Mouse (Mus musculus): ENCODE data around the gene Nrip1.

The Nrip1 gene

DNA sequence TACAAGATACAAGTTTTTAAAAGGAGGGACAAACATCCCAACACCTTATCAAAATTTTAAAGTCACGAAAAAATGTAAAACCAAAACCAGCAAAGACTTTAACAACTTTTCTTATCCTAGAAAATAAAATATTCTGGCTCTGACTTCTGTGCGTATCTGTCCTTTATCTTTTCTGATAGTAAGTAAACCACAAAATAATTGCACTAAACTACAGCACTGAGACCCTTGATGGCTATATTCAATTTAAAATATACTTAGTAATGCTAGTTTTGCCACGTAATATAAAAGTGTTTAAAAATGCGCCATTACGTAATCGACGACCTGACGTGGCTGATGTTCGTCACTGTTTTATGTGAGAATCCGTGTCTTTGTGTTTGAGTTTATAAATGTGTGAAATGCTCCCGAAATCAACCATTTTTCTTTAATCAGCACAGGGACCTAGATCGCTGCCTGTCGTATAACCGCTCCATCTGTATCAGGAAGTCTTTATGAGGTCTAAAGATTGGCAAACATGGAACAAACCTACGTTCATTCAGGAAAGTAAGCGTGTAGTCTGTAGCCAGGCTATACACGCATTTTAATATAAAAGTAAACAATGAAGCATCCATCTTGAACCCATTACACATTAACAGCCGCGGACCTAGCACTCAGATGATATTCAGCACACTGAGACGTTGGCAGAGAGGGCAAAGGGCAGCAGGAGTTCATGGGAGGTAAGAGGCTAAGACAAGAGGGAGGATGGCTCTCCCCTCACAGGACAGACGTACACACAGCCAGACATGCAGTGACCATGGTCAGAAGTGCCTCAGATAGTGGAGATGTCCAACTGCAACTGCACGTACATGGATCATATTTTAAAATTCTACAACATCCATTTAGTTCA lies 56.4 kb downstream of the Nrip1 start:
- no peak for DNase-seq (ENCODE audit: extremely low spot score)

DNA sequence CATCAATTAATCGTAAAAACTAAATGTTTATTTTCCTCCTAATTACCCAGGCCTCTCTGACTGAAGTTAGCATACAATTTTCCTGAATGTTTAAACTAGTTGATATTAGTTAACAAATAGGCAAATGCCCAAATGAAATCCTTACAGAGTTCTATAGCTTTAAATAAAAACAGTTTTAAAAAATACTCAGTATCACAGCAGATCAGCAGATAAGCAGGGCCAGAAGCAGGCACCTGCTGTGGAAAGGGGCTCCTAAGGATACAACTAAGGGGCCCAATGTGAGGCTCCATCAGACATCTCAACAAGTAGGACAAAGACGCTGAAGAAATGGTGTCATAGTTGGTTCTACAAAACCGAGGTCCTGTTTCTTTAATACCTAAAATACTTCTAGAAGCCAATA lies 58.0 kb downstream of the Nrip1 start:
- no peak for DNase-seq (ENCODE audit: extremely low spot score)

DNA sequence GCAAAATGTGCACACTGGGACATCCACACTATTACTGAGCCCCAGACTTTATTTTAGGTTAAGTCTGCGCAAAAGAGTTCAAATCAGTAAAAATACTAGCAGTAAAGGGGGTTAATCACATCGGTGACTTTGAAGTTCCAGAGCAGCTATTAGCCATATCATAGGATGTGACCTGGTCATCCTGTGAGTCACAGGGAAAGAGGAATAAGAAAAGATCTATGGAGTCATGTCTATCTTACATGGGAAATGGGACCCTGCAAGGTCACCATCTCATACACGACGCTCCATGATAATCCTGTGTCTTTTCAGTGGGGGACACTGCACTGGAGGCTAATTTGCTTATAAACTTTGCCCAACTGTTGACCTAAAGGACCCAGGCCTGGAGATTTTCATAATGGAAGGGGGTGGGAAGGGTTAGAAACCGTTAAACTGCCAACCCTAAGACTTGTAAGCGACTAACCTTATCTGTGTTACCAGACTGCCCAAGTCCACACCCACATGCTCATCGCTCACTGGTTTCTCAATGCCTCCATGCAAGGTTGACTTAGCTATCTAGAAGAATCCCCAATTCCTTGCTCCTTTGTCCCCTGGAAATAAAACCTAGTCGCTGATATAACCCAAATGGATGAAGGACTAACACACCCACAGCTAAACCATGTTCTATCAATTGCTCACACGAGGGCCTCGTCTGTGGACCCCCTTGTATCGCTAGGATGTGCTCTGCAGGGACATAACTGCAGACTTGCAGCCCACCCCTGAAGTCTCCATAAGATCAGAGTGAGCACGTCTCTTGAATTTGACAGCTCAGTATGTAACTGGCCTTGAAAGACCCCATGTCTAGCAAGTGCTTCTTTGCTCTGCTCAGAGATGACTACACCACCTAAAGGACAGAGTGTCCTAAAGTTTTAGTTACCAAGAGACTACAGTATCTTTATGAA lies 59.3 kb downstream of the Nrip1 start:
- no peak for DNase-seq (ENCODE audit: extremely low spot score)

DNA sequence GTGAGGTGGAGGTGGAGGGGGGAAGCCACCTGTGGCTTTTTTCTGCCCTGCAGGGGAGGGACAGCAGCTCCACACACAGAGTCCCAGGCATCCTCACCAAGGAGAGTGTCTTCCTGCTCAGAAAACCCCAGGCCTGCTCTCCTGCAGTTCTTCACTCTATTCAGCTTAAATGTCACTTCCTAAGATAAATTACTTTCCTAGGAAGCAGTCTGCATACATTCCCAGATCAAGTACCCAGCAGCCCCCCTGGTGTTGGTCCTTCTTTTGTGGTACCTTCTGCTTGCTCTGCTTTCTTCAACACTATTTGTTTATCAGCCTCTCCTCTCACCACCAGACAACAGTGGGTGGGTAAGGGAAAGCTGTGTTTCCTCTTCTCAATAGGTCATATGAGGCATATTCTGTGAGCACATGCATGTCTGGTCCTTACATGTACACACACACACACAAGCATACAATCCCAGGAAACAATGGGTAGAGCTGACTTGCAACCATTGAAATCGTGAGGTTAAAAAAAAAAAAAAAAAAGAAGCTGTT lies 60.7 kb downstream of the Nrip1 start:
- DNase-seq (ENCODE audit: extremely low spot score) = no peak

DNA sequence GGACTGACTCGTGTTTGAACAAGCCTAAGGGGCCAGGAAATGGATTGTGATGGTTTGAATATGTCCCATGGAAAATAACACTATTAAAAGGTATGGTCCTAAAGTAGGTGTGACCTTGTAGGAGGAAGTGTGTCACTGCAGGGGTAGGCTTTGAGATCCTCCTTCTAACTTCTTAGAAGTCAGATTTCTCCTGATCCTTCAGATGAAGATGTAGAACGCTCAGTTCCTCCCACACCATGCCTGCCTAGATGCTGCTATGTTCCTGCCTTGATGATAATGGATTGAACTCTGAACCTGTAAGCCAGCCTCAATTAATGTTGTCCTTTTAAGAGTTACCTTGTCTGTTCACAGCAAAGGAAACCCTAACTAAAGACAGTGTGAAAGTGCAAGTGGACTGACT lies 62.8 kb downstream of the Nrip1 start:
- DNase-seq (ENCODE audit: extremely low spot score) = no peak

DNA sequence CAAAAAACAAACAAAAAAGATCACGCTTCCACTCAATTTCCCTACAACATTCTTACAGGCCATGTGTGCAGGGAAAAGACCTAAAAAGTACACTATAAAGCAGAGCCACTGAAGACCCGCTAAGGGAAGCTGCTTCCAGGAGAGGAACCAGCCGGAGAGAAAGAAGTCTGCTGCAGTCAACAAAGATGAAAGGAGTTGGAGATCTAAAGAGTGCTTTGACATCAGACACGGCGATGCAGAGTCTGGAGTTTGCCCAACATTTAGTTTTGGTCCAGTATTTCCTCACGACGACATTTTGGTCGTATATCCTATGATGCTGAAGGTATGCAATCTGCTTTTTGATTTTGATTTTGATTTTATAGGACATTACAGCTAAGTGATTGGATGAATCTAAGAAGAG lies 63.3 kb downstream of the Nrip1 start:
- DNase-seq (ENCODE audit: extremely low spot score) = no peak

DNA sequence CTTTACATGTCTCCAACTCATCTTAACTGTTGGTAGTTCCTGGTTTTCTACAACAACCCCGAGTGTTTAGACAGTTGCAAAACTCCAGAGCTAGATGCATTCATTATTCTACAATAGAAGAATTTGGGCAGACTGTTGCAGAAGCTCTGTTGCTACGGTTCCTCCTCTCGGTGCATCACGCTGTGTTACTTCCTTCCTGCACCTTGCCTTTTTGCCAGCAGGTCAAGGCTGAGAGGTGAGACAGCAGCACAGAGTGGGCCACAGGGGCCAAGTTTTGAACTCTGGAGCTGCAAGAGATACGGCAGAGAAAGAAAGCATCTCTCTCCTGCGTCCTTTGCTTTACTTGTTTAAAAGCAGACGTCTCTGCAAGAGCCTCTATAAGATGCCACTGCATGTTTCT lies 64.3 kb downstream of the Nrip1 start:
- no peak for DNase-seq (ENCODE audit: extremely low spot score)

DNA sequence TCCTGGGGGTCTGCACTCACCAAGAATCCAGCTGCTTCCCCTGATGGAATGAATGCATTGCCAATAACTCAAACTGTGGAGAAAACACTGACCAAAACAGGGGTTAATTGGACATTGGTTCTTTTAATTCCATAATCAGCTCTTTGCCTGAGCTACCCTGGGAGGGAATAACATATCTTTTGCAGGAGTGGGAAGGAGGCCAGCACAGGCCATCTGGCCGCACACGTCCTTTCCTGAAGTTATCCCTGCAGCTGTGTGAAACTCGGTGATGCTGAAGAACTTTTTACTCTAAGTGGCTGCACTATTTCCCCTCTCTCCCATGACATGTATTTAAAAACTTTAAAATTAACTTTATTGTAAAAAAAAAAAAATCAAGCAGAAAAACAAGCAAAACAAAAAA lies 66.6 kb downstream of the Nrip1 start:
- DNase-seq (ENCODE audit: extremely low spot score) = no peak

DNA sequence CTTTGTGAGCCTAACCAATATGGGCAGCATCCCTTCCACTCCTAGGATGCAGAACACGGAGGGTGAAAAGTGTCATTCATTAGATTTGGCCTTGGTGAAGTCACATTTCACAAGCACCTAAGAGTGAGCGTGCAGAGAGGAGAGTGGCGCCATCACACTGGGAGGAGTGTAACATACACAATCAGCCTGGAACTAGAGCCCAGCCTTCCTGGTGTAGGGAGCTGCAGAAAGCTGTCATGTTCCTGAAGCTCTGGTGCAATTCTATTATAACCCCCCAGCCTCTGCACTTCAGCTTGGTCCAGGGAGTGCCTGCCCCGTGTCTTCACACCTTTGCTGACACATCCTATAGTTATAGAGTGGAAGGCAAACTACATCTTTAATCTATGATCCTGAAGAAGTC lies 67.2 kb downstream of the Nrip1 start:
- DNase-seq (ENCODE audit: extremely low spot score) = no peak

DNA sequence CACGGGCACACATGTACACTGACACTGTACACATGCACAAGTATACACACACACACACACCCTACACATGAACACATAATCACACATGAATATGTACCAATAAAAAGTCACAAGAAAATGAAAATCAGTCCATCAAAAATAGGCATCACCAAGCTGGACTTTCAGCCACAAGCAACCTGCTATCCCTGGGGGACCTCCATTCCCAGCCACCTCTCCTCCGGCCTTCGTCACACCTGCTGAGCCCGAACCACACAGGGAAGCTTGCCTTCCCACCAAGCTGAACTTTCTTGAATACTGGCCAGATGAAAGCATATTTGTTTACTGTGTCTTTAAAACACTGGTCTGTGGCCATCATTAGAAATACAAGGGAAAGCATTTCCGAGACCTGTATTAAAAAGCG lies 70.2 kb downstream of the Nrip1 start:
- DNase-seq (ENCODE audit: extremely low spot score) = no peak

DNA sequence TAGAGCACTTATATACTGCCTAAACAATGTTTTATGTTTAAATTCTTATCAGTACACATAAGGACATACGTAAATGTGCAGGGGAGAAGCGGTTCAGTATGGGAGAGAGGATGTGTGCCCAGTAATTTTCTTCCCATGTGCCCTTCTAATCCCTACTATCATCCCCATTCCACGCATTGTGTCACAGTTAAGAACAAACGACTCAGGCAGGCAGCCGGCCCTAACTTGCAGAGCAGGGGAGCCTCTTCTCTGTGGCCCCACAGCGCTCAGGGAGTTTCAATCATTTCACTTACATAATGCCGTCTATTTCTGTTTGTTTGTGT lies 71.9 kb downstream of the Nrip1 start:
- DNase-seq (ENCODE audit: extremely low spot score) = no peak

DNA sequence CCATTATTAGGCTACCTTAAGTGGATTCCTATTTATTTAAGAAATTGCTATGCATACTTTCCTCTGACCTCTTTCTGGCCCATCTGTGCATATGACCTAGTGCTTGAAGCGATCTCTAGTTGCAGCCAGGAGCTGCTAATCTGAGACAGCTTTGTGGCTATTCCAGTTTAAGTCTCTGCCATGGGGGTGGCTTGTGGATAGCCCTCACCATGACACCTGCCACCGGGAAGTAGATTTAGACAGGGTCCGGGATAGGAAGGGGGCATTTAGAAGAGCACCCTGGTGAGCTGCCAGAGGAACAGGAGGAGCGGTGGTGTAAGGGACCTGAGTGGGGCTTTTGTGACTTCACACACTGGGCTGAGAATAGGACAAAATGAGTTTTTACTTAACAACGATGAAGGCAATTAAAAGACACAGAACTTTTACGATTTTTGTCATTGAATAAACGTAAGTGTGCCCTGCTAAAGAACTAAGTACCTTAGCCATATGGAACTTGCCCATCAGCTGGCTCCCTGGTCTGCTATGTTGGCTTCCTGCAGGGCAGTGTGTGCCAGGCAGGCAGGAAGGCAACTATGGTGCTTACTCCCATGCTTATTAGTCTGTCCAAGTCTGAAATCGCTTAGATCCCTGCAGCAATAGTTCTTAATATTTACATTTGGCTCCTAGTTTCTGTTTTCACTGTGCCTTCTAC lies 72.4 kb downstream of the Nrip1 start:
- no peak for DNase-seq (ENCODE audit: extremely low spot score)

DNA sequence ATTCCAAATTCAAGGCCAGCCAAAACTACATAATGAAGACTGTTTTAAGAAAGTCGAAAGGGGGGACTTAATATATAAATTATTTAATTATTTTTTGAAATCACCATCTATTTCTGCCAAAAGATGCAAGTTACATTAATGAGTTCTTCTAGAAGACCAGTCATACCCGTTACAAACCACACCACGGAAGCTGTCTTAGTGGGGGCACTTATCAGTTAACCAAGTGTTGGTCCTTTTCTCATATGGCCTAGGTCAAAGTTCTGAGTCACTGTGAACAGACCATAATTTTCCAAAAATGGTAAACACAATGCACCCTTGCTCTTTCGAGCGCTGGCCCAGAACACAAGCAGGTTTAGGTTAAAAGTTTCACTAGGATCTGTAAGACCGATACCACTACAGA lies 73.2 kb downstream of the Nrip1 start:
- DNase-seq (ENCODE audit: extremely low spot score) = no peak

DNA sequence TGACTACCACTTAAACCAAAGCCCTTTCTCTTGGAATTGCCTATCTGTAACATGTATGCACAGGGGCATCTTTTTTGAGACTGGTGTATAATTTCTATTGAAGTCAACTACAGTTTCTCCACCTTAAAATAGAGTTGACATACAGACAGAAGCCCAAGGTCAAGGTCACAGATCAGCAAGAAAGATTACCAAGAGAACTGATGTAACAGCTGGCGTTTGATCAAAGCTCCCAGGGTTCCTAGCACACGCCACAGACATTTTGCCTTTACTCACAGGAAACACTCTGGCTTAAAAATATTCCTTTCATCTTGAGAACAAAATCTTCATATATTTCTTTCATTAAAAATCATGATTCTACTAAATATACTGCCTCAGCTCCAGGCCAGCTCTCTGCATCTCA lies 74.1 kb downstream of the Nrip1 start:
- no peak for DNase-seq (ENCODE audit: extremely low spot score)

DNA sequence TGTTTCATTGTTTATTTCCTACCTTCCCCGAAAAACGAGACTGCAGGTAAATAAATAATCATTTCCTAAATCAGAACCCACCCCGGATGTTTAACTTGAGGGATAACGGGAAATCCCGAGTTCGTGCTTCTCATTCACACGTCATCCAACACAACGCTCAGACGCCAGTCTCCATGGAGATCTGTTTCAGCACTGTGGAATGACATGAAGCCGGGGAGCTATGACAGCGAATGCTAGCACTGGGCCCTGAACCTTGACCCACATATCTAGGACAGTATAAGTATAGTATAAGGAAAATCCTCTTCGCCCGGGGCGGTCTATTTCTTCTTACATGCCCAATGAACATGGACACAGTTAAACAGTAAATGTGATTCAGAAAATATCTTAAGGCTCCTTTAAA lies 78.3 kb downstream of the Nrip1 start:
- DNase-seq (ENCODE audit: extremely low spot score) = no peak

DNA sequence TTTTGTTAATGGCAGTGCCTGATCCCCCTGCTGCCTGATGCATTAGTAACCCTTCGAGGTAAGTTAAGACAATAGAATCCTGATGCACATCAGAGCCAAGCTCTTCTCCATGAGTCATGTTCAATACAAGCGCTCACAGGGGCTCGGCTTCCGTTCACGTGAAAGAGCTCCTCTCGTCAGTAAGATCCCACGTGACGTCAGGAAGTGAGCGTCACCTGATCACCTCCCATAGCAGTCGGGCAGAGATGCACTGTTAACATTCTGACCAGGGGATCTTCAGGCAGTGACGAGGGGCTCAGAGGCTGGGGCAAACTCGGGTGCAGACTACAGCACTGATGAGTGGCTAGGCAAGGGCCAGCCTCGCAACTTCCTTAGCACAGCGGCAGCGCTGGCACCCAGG lies 79.1 kb downstream of the Nrip1 start:
- no peak for DNase-seq (ENCODE audit: extremely low spot score)

DNA sequence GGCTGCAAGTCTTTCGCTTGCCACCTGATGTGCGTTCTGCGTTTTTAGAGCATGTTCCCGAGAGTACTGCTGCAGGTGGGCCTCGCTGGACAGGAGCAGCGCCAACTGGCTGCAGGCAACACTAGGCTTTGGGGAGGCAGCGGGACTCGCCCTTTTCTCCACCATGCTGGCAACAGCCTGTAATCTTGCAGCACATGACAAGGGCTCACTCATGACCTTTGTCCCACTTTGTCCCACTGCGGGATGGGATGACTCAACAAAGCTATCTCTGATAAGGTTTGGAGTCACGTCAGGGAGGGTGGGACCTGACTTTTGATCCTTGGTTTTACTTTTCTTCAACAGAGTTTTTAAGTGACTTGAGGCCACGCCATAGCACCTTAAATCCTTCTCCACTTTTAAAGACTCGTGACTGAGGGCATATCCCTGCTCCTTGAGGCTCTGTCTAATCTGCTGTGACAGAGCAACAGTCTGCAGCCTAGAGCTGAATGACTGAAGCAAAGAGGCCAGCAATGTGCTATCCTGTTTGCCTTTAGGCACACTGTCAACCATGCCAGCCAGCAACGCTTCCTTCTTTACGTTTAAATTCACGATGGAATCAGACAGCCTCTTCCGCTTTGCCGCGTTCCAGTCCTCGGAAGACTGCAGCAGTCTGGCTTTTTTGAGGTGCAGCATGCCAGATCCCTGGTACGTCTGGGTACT lies 79.7 kb downstream of the Nrip1 start:
- no peak for DNase-seq (ENCODE audit: extremely low spot score)

DNA sequence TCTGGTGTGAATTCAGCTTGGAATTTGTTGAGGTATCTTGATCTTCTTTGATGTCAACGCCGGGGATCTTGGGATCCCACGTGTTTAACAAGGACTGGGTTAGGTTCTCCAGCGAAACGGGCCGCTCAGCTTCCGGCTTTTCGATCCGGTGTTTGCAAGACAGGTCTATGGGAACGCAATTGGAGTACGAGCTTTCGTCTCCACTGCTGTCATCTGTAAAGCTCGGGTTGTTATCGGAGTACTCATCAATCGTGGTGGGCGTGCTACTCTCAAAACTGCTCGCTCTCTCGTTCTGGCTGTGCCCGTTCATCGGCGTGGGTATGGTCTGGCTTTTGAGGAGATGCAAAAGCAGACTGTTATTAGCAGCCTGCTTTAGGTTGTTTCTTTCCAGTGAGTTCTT lies 80.5 kb downstream of the Nrip1 start:
- no peak for DNase-seq (ENCODE audit: extremely low spot score)

DNA sequence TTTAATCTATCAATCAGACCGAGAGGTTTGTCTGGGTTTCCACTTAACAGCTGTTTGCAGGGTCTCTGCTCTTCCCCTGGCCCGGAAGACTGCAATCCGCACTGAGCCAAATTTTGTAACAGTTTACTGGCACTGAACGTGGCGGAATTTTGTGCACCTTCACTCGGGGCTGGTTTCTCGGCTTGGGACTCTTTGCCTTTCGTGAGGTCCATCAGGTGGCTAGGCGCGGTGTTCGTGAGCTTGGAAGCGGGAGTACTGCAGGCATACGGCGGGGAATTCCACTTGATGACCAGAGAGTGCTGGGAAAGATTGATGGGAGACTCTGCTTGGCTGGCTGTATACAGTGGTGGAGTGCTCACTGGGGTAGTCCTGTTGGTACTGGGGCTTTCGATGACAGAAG lies 81.0 kb downstream of the Nrip1 start:
- DNase-seq (ENCODE audit: extremely low spot score) = no peak

DNA sequence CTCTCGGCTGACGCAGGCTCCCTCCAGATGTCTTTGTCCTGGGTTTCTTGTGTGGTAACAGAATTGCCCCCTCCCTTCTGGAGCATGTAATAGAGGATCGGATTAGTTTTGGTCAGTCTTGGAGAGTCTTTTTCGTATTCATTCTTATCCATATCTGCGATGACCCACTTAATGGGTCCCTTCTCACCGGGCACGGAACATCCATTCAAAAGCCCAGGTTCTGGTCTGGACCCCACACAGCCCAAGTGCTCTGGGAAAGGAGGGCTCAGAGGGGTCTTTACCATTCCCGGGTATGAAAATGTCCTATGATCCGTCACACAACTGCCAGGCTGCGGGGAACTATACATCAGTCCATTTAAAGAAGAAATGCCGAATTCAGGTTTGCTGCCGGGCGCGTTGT lies 82.3 kb downstream of the Nrip1 start:
- no peak for DNase-seq (ENCODE audit: extremely low spot score)

DNA sequence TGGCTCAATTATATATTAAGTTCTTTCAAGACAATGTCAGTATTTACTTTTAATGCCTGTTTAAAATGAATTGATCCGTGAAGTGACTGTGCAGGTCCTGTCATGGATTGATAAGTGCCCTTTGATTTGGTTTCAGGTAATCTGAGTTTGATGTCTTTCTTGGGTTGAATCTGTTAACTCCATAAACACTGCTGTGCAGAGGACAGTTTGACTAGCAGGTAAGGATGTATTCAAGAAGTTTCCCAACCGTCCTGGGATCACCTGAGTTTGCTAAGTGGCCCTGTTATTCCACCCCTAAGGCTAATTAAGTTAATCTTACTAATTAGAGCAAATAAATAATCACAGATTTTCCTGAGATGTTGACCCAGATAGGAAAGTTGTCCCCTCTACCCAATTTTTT lies 84.1 kb downstream of the Nrip1 start:
- no peak for DNase-seq (ENCODE audit: extremely low spot score)

DNA sequence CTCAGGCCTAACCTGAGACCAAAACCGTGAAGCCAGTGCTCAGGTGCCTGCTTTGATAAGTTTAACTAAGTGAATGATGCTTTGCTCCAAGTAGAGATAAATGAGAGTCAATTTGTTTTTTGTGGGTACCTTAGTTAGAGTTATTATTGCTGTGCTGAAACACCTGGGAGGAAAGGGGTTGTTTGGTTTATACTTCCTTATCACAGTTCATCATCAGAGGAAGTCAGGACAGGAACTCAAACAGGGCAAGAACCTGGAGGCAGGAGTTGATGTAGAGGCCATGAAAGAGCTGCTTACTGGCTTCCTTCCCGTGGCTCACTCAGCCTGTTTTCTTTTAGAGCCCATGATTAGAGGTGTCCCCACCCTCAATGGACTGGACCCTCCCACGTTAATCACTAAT lies 89.8 kb downstream of the Nrip1 start:
- no peak for DNase-seq (ENCODE audit: extremely low spot score)

All from embryo, embryonic 9.5 days (tissue).